Mouse (Mus musculus): Measurements from ENCODE around the gene Srsf9.
A peak's percentile ranks its signal among the peaks of the same experiment; 100 is the strongest.

Srsf9 gene

DNA sequence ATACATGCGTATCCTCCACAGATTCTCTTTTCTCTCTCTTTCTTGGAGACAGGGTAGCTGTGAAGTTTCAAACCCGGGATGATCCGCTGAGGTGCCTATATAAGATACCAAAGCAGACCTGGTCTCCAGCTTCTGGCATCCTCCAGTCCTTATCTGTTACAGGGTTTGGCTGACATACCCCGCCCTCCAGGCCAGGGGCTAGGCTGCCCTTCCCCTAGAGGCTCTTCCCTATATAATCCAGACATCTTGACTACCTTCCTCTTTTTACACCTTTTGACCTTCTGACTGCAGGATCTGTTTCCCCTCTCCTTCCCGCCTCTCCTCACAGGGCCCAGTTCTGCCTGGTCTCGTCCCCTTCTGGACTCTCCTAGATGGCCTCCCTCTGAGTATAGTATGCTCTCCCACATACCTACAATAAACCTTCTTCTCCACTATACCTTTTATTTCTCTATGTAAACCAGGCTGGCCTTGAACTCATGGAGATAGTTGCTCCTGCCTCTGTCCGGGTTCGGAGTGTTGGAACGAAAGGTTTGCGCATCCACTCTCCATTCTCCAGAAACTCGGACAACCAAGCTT is 633 bp upstream of the Srsf9 start:
- DNase-seq = no peak

DNA sequence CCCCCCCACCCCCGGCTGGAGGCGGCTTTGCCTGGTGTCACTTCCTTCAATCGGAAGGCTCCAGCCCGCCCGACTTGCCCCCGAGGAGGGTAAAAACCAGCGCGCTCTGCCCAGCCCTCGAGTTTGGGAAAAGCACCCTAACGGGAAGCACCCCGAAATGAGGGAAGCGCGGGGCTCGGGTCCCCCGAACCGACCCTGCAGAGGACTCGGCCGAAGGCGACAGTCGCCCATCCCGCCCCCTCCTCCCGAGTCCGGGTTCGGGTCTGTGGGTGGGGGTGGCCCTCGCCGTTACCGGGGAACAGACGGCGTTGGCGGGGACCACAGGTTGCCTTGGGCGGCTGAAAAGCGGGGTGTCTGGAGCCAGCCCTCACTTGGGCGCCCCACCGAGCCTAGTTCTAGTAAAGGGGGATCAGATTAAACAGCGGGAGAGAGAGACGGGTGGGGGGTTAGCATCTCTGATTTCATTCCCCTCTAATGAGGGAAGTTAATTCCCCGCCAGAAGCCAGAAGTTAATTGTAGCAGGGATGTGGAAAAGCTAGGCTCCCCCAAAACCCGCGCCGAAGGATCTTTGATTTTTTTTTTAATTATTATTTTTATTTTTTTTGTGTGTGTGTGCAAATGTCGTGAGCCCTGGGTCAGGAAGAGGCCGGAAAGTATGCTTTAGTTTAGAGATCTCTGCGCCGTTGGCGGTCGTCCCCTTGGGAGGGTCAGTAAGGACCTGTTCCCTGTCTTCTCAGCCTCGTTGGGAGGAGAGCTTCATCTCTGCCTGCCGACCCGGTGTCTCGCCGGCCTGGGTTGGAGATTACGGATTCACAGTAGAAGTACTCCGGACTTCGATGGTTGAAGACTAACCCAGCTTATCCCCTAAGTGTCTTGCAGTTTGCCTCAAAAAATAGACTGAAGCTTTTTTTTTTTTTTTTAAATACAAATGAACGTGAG is 902 bp downstream of the Srsf9 start:
- peak; percentile 38 to 40 for DNase-seq

GRCm38 (mm10) chr5:115330955-115331354 is 4.0 kb downstream of the Srsf9 start:
- DNase-seq = no peak

DNA sequence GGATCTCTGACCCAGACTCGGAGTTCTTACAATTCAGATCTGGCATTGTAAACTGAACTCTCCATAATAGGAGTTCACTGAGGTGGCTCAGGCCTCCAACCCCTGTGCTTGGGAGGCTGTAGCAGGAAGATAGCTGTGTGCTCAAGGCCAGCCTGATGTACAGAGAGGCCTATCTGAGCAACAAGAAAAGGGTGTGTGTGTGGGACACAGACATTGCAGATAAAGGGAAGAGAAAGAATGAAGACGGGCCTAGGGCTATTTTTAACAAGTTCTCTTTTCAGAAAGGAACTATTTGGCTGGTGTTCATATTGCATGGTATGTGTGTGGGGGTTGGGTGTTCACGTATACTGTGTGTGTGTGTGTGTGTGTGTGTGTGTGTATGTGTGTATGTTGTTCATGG is 6.6 kb downstream of the Srsf9 start:
- DNase-seq = peak in 1 of 2 experiments; percentile 12

GRCm38 (mm10) chr5:115340007-115340406 is 13.0 kb downstream of the Srsf9 start:
- DNase-seq = no peak

DNA sequence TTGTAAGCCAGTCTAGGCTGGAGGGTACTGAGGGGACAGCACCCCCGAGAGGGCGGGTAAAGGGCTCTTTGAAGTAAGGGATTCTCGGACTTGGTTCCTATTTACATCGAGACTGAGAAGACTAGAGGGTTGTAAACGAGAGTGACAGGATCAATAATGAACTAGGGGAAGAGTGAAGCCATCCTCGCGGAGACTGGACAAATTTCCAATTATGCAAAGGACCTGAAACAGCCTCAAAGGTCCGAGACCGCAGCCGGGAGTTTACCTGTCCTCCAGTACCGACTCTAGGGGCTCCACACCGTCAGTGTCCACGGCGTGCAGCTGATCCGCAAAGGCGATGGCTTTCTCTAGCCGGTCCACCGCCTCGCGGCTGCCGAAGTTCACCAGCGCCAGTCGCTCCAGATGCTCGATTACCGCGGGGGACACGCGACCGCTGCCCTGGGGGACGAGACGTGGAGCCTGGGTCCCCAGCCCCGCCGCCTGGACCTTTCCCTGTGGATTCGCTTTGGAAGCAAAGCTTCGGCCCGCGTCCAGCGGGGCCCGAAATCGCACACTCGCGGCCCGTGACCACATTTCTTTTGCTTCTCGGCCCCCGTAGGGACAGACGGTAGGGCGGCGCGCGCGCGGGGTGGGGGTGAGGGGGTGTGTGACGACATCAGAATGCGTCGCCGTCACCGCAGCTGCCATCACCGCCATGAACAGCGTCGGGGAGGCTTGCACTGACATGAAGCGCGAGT is 13.8 kb downstream of the Srsf9 start, which contains the start of the genes Gatc and Triap1:
Gatc (minus strand) TSS at position 602 of the 737 bp plus-strand sequence.
Triap1 (plus strand) TSS at position 649 of the 737 bp plus-strand sequence.
- peak; percentile 92 for DNase-seq

- DNase-seq = no peak
Observed at GRCm38 (mm10) chr5:115341314-115342165, 14.6 kb downstream of the Srsf9 start.

GRCm38 (mm10) chr5:115347564-115347963 is 20.6 kb downstream of the Srsf9 start:
- DNase-seq = peak; percentile 90 to 91

- peak; percentile 98 for DNase-seq
Observed at GRCm38 (mm10) chr5:115348546-115349224, 21.7 kb downstream of the Srsf9 start, which contains the start of gene Cox6a1. Cox6a1 (minus strand) TSS chr5:115348981.

- DNase-seq = no peak
Observed at GRCm38 (mm10) chr5:115349225-115349555, 22.2 kb downstream of the Srsf9 start.

DNA sequence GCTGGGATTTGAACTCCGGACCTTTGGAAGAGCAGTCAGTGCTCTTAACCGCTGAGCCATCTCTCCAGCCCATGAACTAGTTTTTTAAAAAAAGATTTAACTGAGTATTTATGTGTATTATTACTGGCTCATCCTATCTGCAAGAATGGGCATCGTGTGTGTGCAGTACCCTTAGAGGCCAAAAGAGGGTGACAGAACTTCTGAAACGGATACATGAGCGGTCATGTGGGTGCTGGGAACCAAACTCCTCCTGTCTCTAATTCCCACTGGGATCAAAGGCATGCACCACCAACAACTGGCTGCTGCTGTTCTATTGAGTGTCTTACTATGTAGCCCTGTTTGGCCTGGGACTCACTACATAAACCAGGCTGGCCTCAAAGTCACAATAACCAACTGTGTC is 24.4 kb downstream of the Srsf9 start:
- DNase-seq = peak in 1 of 2 experiments; percentile 13

- no peak for DNase-seq
Observed at GRCm38 (mm10) chr5:115355070-115355469, 28.1 kb downstream of the Srsf9 start.

GRCm38 (mm10) chr5:115358872-115359271 is 31.9 kb downstream of the Srsf9 start:
- DNase-seq = peak; percentile 91

GRCm38 (mm10) chr5:115359438-115359837 is 32.5 kb downstream of the Srsf9 start:
- DNase-seq = no peak

- no peak for DNase-seq
Observed at GRCm38 (mm10) chr5:115359851-115360372, 32.9 kb downstream of the Srsf9 start.

- DNase-seq = no peak
Observed at GRCm38 (mm10) chr5:115362216-115362615, 35.2 kb downstream of the Srsf9 start.

- DNase-seq = no peak
Observed at GRCm38 (mm10) chr5:115362819-115363714, 36.1 kb downstream of the Srsf9 start.

GRCm38 (mm10) chr5:115364782-115365181 is 37.8 kb downstream of the Srsf9 start:
- no peak for DNase-seq

DNA sequence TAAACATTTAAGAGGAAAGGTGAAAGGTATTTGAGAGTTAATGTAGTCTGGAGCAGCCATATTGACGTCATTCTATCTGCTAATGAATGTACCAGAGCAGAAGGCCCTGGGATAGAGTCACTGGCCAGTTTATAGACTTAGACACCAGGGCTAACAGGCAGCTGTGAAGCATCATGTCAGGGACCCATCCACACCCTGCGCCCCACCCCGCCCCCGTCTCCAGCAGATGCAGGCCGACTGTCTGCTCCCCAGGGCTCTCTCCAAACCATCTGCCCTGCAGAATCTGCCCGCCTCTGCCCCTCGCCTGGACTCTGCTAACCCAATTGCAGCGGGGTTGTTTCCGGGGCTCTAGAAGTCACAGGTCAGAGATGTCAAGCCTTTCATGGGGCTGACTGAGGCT is 44.8 kb downstream of the Srsf9 start:
- no peak for DNase-seq

GRCm38 (mm10) chr5:115373441-115374203 is 46.6 kb downstream of the Srsf9 start:
- no peak for DNase-seq
